Mouse (Mus musculus) lung, postnatal 0 days (tissue): ENCODE results near the gene Hspa12a.

Source experiments
- CTCF ChIP-seq: IDR thresholded peaks from 2 replicates; pipeline ENCODE4 v1.5.1; 2016; ENCODE audit warnings: antibody characterized with exemption, mild to moderate bottlenecking
- EP300 ChIP-seq: IDR thresholded peaks from 2 replicates; pipeline ENCODE4 v1.6.1; 2016; ENCODE audit warnings: antibody characterized with exemption, mild to moderate bottlenecking, control low read depth

DNA sequence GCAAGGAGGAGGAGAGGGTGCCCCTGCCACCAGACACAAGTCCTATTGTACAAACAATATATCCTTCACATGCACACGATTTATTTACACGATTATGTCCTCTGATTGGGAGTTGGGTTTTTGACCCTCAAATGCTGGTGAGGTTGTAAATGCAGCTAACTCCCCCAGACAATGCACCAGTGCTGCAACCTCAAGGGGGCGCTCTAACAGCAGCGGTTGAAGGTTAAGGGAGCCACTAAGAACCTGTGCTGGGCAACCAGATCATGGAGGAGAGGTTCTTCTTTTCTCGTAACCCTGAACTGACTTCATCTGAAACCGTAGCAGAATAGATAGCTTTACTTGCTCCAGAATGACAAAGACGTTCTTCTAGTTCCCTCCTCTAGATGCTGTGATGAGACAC lies 57.0 kb downstream of the Hspa12a start:
- TF ChIP-seq CTCF = peak; percentile 34
- no peak for TF ChIP-seq EP300
